Mouse (Mus musculus) neural tube, embryonic 14.5 days (tissue): ENCODE results near the gene Chd9. TPM values are rescaled to one million over a fixed set of nuclear protein-coding genes. Genes with fewer than 3 reads are reported as not detected.

ENCODE experiments used
- ATAC-seq: fragments of 200-750 bp; cut with Nextera tagmentation; 2 replicates; pipeline ENCODE4 v1.8.0; 2017; ENCODE audit warnings: low read depth, mild to moderate bottlenecking, moderate TSS enrichment, moderate library complexity
- H3K27ac ChIP-seq: fragments of 300-500 bp; sonication (generic); 2 replicates; pipeline ENCODE4 v1.5.1; 2014; ENCODE audit warnings: low read depth, mild to moderate bottlenecking, control low read depth, low read length, moderate library complexity, mixed read lengths
- H3K27me3 ChIP-seq: fragments of 300-500 bp; sonication (generic); 2 replicates; pipeline ENCODE4 v1.6.1; 2014; ENCODE audit warnings: low read length; ENCODE audit not compliant: control insufficient read depth, insufficient read depth
- H3K36me3 ChIP-seq: fragments of 300-500 bp; sonication (generic); 2 replicates; pipeline ENCODE4 v1.6.1; 2014; ENCODE audit warnings: low read length, mixed read lengths; ENCODE audit not compliant: control insufficient read depth, insufficient read depth
- H3K4me1 ChIP-seq: fragments of 300-500 bp; sonication (generic); 2 replicates; pipeline ENCODE4 v1.6.1; 2014; ENCODE audit warnings: low read length; ENCODE audit not compliant: control insufficient read depth, insufficient read depth
- H3K4me2 ChIP-seq: fragments of 300-500 bp; sonication (generic); 2 replicates; pipeline ENCODE4 v1.6.1; 2014; ENCODE audit warnings: mild to moderate bottlenecking, low read depth, low read length, control low read depth
- H3K4me3 ChIP-seq: fragments of 300-500 bp; sonication (generic); 2 replicates; pipeline ENCODE4 v1.5.1; 2014; ENCODE audit warnings: low read depth, low read length, control low read depth, mixed read lengths
- H3K9ac ChIP-seq: fragments of 300-500 bp; sonication (generic); replicated peaks from 2 replicates; pipeline ENCODE4 v1.6.1; 2014; ENCODE audit warnings: low read depth, mild to moderate bottlenecking, control low read depth, low read length, mixed read lengths
- H3K9me3 ChIP-seq: fragments of 300-500 bp; sonication (generic); 2 replicates; pipeline ENCODE4 v1.6.1; 2016; ENCODE audit warnings: low read length; ENCODE audit not compliant: control insufficient read depth
- WGBS: fragments of 180-500 bp; shearing (Covaris S2); extraction: QIAGEN DNeasy Blood & Tissue Kit; methylation state at CpG from one replicate; pipeline ENCODE4 v1.1.7; 2014; 5-methylcytosine and 5-hydroxymethylcytosine counted together
- polyA plus RNA-seq: library from polyadenylated mRNA; unstranded; fragments of >200 nt; fragmentation: Nextera tagmentation; extraction: Ambion mirVana; gene quantifications from 2 replicates; pipeline ENCODE4 v1.2.1, GENCODE M21; 2014

Gene Chd9
- polyA plus RNA-seq, 1 experiment from 2014 or later: 112 TPM

- Histone ChIP-seq H3K36me3 (no peaks in the 10 kb centered on the region), H3K9me3 (no peaks in the 10 kb centered on the region), H3K4me3 (peak overlapping the region; percentile 26; the same call in 1 of the 2 replicates), H3K27me3 (no peaks in the 10 kb centered on the region), H3K4me1 (peaks cover 21% of the 10 kb centered on the region), H3K4me2 (peak overlapping the region; percentile 54), H3K27ac (peak overlapping the region; percentile 80), H3K9ac (peak overlapping the region; percentile 26; the same call in 1 of the 2 replicates)
- ATAC-seq: peak; percentile 64
- 4% methylated on average over 12 of the region's 12 CpGs for WGBS
These were observed 48.1 kb downstream of the Chd9 start for GRCm38 (mm10) chr8:90876213-90876721.

GRCm38 (mm10) chr8:90876722-90877429, 48.7 kb downstream of the Chd9 start:
- H3K27me3 ChIP-seq: no peaks in the 10 kb centered on the region
- peak overlapping the region; percentile 26 for H3K9ac ChIP-seq
- peak overlapping the region; percentile 54 for H3K4me2 ChIP-seq
- H3K9me3 ChIP-seq: no peaks in the 10 kb centered on the region
- peak; percentile 74 for ATAC-seq
- WGBS: under 1% methylated on average over 24 of the region's 24 CpGs
- peak overlapping the region; percentile 26 for H3K4me3 ChIP-seq
- H3K36me3 ChIP-seq: no peaks in the 10 kb centered on the region
- peaks cover 20% of the 10 kb centered on the region for H3K4me1 ChIP-seq
- H3K27ac ChIP-seq: peak overlapping the region; percentile 80

GRCm38 (mm10) chr8:90877430-90877975, 49.4 kb downstream of the Chd9 start:
- Histone ChIP-seq H3K36me3 (no peaks in the 10 kb centered on the region), H3K4me1 (peaks cover 20% of the 10 kb centered on the region), H3K27me3 (no peaks in the 10 kb centered on the region), H3K4me2 (peak overlapping the region; percentile 54), H3K9ac (peak overlapping the region; percentile 26), H3K9me3 (no peaks in the 10 kb centered on the region), H3K27ac (peak overlapping the region; percentile 80), H3K4me3 (peak overlapping the region; percentile 26)
- 1% methylated on average over 11 of the region's 11 CpGs for WGBS
- peak; percentile 38; the same call in 1 of the 2 replicates for ATAC-seq

- Histone ChIP-seq H3K36me3 (no peaks in the 10 kb centered on the region), H3K9ac (no peak overlapping the region), H3K4me2 (no peak overlapping the region), H3K9me3 (no peaks in the 10 kb centered on the region), H3K27ac (no peak overlapping the region), H3K27me3 (no peaks in the 10 kb centered on the region), H3K4me3 (no peak overlapping the region), H3K4me1 (peaks cover 20% of the 10 kb centered on the region)
- ATAC-seq: no peak
- WGBS: 76% methylated on average over 6 of the region's 6 CpGs
These were observed 50.4 kb downstream of the Chd9 start for GRCm38 (mm10) chr8:90878551-90878950.

- Histone ChIP-seq H3K9ac (no peak overlapping the region), H3K36me3 (no peaks in the 10 kb centered on the region), H3K27me3 (no peaks in the 10 kb centered on the region), H3K4me1 (peaks cover 20% of the 10 kb centered on the region), H3K9me3 (no peaks in the 10 kb centered on the region), H3K4me3 (no peak overlapping the region), H3K4me2 (no peak overlapping the region), H3K27ac (no peak overlapping the region)
- 66% methylated on average over 4 of the region's 4 CpGs for WGBS
- ATAC-seq: no peak
These were observed 51.9 kb downstream of the Chd9 start for GRCm38 (mm10) chr8:90880041-90880440.

- no peak overlapping the region for H3K9ac ChIP-seq
- H3K9me3 ChIP-seq: no peaks in the 10 kb centered on the region
- H3K27me3 ChIP-seq: no peaks in the 10 kb centered on the region
- H3K27ac ChIP-seq: no peak overlapping the region
- no peak for ATAC-seq
- no peak overlapping the region for H3K4me3 ChIP-seq
- 89% methylated on average over 5 of the region's 5 CpGs for WGBS
- H3K4me2 ChIP-seq: no peak overlapping the region
- no peaks in the 10 kb centered on the region for H3K36me3 ChIP-seq
- H3K4me1 ChIP-seq: peaks cover 16% of the 10 kb centered on the region
These were observed 53.0 kb downstream of the Chd9 start for GRCm38 (mm10) chr8:90881181-90881580.

GRCm38 (mm10) chr8:90882088-90882691, 54.0 kb downstream of the Chd9 start:
- H3K27me3 ChIP-seq: no peaks in the 10 kb centered on the region
- no peak for ATAC-seq
- peaks cover 6% of the 10 kb centered on the region for H3K4me1 ChIP-seq
- H3K4me2 ChIP-seq: no peak overlapping the region
- no peaks in the 10 kb centered on the region for H3K36me3 ChIP-seq
- no peaks in the 10 kb centered on the region for H3K9me3 ChIP-seq
- no peak overlapping the region for H3K4me3 ChIP-seq
- WGBS: 72% methylated on average over 16 of the region's 16 CpGs
- no peak overlapping the region for H3K27ac ChIP-seq
- 0 out of 2 replicates have a peak overlapping the region, but pooled peaks have one; percentile 12 for H3K9ac ChIP-seq

- H3K4me2 ChIP-seq: peak overlapping the region; percentile 26; the same call in 1 of the 2 replicates
- 56% methylated on average over 2 of the region's 2 CpGs for WGBS
These were observed 57.7 kb downstream of the Chd9 start for GRCm38 (mm10) chr8:90885671-90886368.

More at GRCm38 (mm10) chr8:90885671-90886368, 57.7 kb downstream of the Chd9 start:
- Histone ChIP-seq H3K9ac (no peak overlapping the region), H3K27ac (no peak overlapping the region), H3K4me1 (no peaks in the 10 kb centered on the region), H3K36me3 (no peaks in the 10 kb centered on the region), H3K9me3 (no peaks in the 10 kb centered on the region), H3K4me3 (no peak overlapping the region), H3K27me3 (no peaks in the 10 kb centered on the region)
- no peak for ATAC-seq
